8 mouse cellular contexts compared by ENCODE assay signal in genomic region chr1:132879801-132880160, GRCm38 (mm10). TPM values are rescaled to one million over a fixed set of nuclear protein-coding genes. Genes with fewer than 3 reads are reported as not detected.
DNase-seq lines count a peak whose midpoint lies in the region; ATAC-seq and TF ChIP-seq lines count a peak whose summit lies in the region.

No protein-coding gene starts in this region.

- no peak overlapping the region for H3K9ac ChIP-seq in ES-E14 (ENCODE audit: insufficient read depth, low read depth, low read length, poor library complexity, severe bottlenecking)
- peak overlapping the region; percentile 88 for H3K9ac ChIP-seq in midbrain, embryonic 11.5 days (ENCODE audit: low read length)

- peak overlapping the region; percentile 75; the same call in 1 of the 2 replicates for H3K27ac ChIP-seq in heart, embryonic 10.5 days
- H3K27ac ChIP-seq in ES-E14 (ENCODE audit: insufficient read depth, low read depth, low read length, poor library complexity, severe bottlenecking) = no peak overlapping the region
- peak overlapping the region; percentile 71 for H3K27ac ChIP-seq in midbrain, embryonic 11.5 days (ENCODE audit: low read depth, low read length)

- intact Hi-C loops in heart, postnatal 25 days (cut with DNase I) = no loop called here

- peak overlapping the region; percentile 85 for H3K4me3 ChIP-seq in heart, embryonic 10.5 days
- peak overlapping the region; percentile 81; a peak in 3 of 4 replicates for H3K4me3 ChIP-seq in ES-E14 (ENCODE audit: insufficient read depth in 1 of 2, low read depth in 1 of 2, low read length in 2 of 2, poor library complexity in 1 of 2, severe bottlenecking in 1 of 2)
- peak overlapping the region; percentile 71 for H3K4me3 ChIP-seq in midbrain, embryonic 11.5 days (ENCODE audit: low read depth, low read length)

- H3K4me1 ChIP-seq in heart, embryonic 10.5 days = peaks cover 35% of the 10 kb centered on the region
- peaks cover 6 to 30% of the 10 kb centered on the region in 2 experiments; a peak in 3 of 4 replicates for H3K4me1 ChIP-seq in ES-E14 (ENCODE audit: control insufficient read depth in 2 of 2, insufficient read depth in 2 of 2, low read length in 2 of 2, poor library complexity in 1 of 2)
- H3K4me1 ChIP-seq in midbrain, embryonic 11.5 days (ENCODE audit: control insufficient read depth, insufficient read depth, low read length) = peaks cover 18% of the 10 kb centered on the region

- no peaks in the 10 kb centered on the region for H3K9me3 ChIP-seq in heart, embryonic 10.5 days
- H3K9me3 ChIP-seq in ES-E14 (ENCODE audit: control insufficient read depth, insufficient read depth, low read depth, low read length) = no peaks in the 10 kb centered on the region
- H3K9me3 ChIP-seq in midbrain, embryonic 11.5 days (ENCODE audit: control insufficient read depth, low read length) = no peaks in the 10 kb centered on the region

- peaks cover 75% of the 10 kb centered on the region for H3K27me3 ChIP-seq in heart, embryonic 10.5 days (ENCODE audit: insufficient read depth, poor library complexity, severe bottlenecking)
- peaks cover 6% of the 10 kb centered on the region for H3K27me3 ChIP-seq in midbrain, embryonic 11.5 days (ENCODE audit: control insufficient read depth, insufficient read depth, low read length)

- 8% methylated on average over 8 of the region's 8 CpGs for WGBS in heart, embryonic 10.5 days
- WGBS in midbrain, embryonic 11.5 days = 5% methylated on average over 8 of the region's 8 CpGs

- ATAC-seq in midbrain, embryonic 11.5 days (ENCODE audit: low FRiP score) = no peak; the same call in 1 of the 2 replicates

- peak overlapping the region; percentile 91 for H3K4me2 ChIP-seq in midbrain, embryonic 11.5 days

- no peaks in the 10 kb centered on the region for H3K36me3 ChIP-seq in heart, embryonic 10.5 days
- no peaks in the 10 kb centered on the region for H3K36me3 ChIP-seq in ES-E14 (ENCODE audit: control insufficient read depth, insufficient read depth, low read length, poor library complexity, severe bottlenecking)
- no peaks in the 10 kb centered on the region for H3K36me3 ChIP-seq in midbrain, embryonic 11.5 days (ENCODE audit: control insufficient read depth, insufficient read depth, low read length)

- no peak for DNase-seq in heart, embryonic 10.5 days (ENCODE audit: low spot score)
- no peak for DNase-seq in heart, postnatal 25 days (ENCODE audit: low spot score)
- DNase-seq in ES-E14 (ENCODE audit: low read depth, low spot score) = no peak
- DNase-seq in forelimb bud, embryonic 11.5 days (ENCODE audit: low read depth, low spot score) = peak; percentile 7
- peak; percentile 93 for DNase-seq in midbrain, embryonic 11.5 days (ENCODE audit: low spot score, missing footprints)
- DNase-seq in ovary, adult 18-20 months (ENCODE audit: low spot score) = no peak
- no peak for DNase-seq in urinary bladder, postnatal 36 days (ENCODE audit: low spot score in 2 of 2)
- no peak for DNase-seq in natural killer cell, adult 2 months (ENCODE audit: low spot score in 2 of 2)

- in situ Hi-C loops in ES-E14 (cut with MboI; ENCODE audit: low sequenced_read_pairs in 2 of 2, unreplicated experiment in 2 of 2) = no loop called here

TF ChIP-seq in ES-E14, 5 proteins besides CTCF, POLR2A, EP300 and RAD21:
- TF ChIP-seq MAFK (IDR thresholded peaks at IDR 0.05; ENCODE audit: insufficient read depth, low read depth, low read length) (no peak), CHD2 (IDR thresholded peaks at IDR 0.05; ENCODE audit: low read depth, low read length) (no peak), HCFC1 (IDR thresholded peaks at IDR 0.05; ENCODE audit: borderline replicate concordance, insufficient read depth, low read length) (no peak), ZC3H11A (IDR thresholded peaks at IDR 0.05; ENCODE audit: borderline replicate concordance, low read depth, low read length) (no peak), ZNF384 (IDR thresholded peaks at IDR 0.05; ENCODE audit: low read depth, low read length) (no peak)

RNA-seq across cellular contexts. Expression of gene Lrrn2, which starts 0.3 kb away (rescaled TPM):
- 5.1 and 6.3 TPM in 2 replicates for polyA plus RNA-seq in heart, embryonic 10.5 days (2016; fragmentation: Nextera tagmentation; extraction: Ambion mirVana)
- total RNA-seq in heart, postnatal 25 days (2021) = 1 to 10 TPM; 3.2 to 3.3 TPM
- total RNA-seq in ES-E14 (2012; rRNA removed) = 3.0 and 3.4 TPM in 2 replicates
- polyA plus RNA-seq in midbrain, embryonic 11.5 days (2014; fragmentation: Nextera tagmentation; extraction: Ambion mirVana) = 8.0 and 9.4 TPM in 2 replicates

Comparison
In these comparisons a context has a peak if more than half of its experiments do, and no peak if none do; other contexts are left out.
1. DNase-seq: peak in forelimb bud, embryonic 11.5 days (single experiment) and midbrain, embryonic 11.5 days (single experiment); none in heart, embryonic 10.5 days (single experiment), heart, postnatal 25 days (single experiment), ES-E14 (single experiment), ovary, adult 18-20 months (single experiment), urinary bladder, postnatal 36 days (0 of 2) and natural killer cell, adult 2 months (0 of 2).
2. Peak in every context shown above with its lines, with median percentiles within 50 percentile points of each other: H3K4me3 ChIP-seq.